Mouse (Mus musculus): ENCODE measurements at regions not wholly inside any gene's neighbourhood (a gene's known extent, or its start where the extent isn't known, plus 50 kb on each side); places are given as distances from the start of the nearest gene placed in this dataset.

GRCm38 (mm10) chr3:120123155-120123554 lies 338.9 kb upstream of the Ptbp2 start:
- ATAC-seq (ENCODE audit: low read depth): no peak
- DNase-seq (ENCODE audit: low spot score): no peak
- no peak overlapping the region for H3K4me2 ChIP-seq (ENCODE audit: low read depth, low read length)
- H3K36me3 ChIP-seq (ENCODE audit: control insufficient read depth, insufficient read depth, low read length): no peaks in the 10 kb centered on the region
- WGBS: 64% methylated on average over 3 of the region's 3 CpGs
- no peaks in the 10 kb centered on the region for H3K9me3 ChIP-seq (ENCODE audit: control insufficient read depth, low read length)
- H3K27me3 ChIP-seq (replicated peaks; ENCODE audit: control insufficient read depth, insufficient read depth, low read length): no peaks in the 10 kb centered on the region
- no peak overlapping the region for H3K9ac ChIP-seq (ENCODE audit: low read depth, low read length)
- no peaks in the 10 kb centered on the region for H3K4me1 ChIP-seq (ENCODE audit: control insufficient read depth, insufficient read depth, low read length)
- no peak overlapping the region for H3K4me3 ChIP-seq (ENCODE audit: low read depth, low read length)
- no peak overlapping the region for H3K27ac ChIP-seq (replicated peaks; ENCODE audit: low read depth, low read length)

- no peak overlapping the region for H3K4me3 ChIP-seq (ENCODE audit: low read depth, low read length)
- H3K27ac ChIP-seq (replicated peaks; ENCODE audit: low read depth, low read length): no peak overlapping the region
- WGBS: 85% methylated on average over 7 of the region's 7 CpGs
- H3K4me1 ChIP-seq (ENCODE audit: control insufficient read depth, insufficient read depth, low read length): no peaks in the 10 kb centered on the region
- H3K9ac ChIP-seq (ENCODE audit: low read depth, low read length): no peak overlapping the region
- ATAC-seq (ENCODE audit: low read depth) (no peak), DNase-seq (ENCODE audit: low spot score) (no peak)
- no peaks in the 10 kb centered on the region for H3K36me3 ChIP-seq (ENCODE audit: control insufficient read depth, insufficient read depth, low read length)
- no peaks in the 10 kb centered on the region for H3K27me3 ChIP-seq (replicated peaks; ENCODE audit: control insufficient read depth, insufficient read depth, low read length)
- H3K4me2 ChIP-seq (ENCODE audit: low read depth, low read length): no peak overlapping the region
- H3K9me3 ChIP-seq (ENCODE audit: control insufficient read depth, low read length): no peaks in the 10 kb centered on the region
Measured at GRCm38 (mm10) chr3:120083171-120083932, 299.1 kb upstream of the Ptbp2 start.

- Histone ChIP-seq H3K27me3 (replicated peaks; ENCODE audit: control insufficient read depth, insufficient read depth, low read length) (no peaks in the 10 kb centered on the region), H3K4me3 (ENCODE audit: low read depth, low read length) (no peak overlapping the region), H3K9me3 (ENCODE audit: control insufficient read depth, low read length) (no peaks in the 10 kb centered on the region), H3K36me3 (ENCODE audit: control insufficient read depth, insufficient read depth, low read length) (no peaks in the 10 kb centered on the region), H3K27ac (replicated peaks; ENCODE audit: low read depth, low read length) (no peak overlapping the region), H3K9ac (ENCODE audit: low read depth, low read length) (no peak overlapping the region), H3K4me1 (ENCODE audit: control insufficient read depth, insufficient read depth, low read length) (no peaks in the 10 kb centered on the region), H3K4me2 (ENCODE audit: low read depth, low read length) (no peak overlapping the region)
- peak; percentile 1 for DNase-seq (ENCODE audit: low spot score)
- ATAC-seq (ENCODE audit: low read depth): no peak
- WGBS: 21% methylated on average over 1 of the region's 1 CpGs
Measured at GRCm38 (mm10) chr3:120073528-120073927, 289.3 kb upstream of the Ptbp2 start.

DNA sequence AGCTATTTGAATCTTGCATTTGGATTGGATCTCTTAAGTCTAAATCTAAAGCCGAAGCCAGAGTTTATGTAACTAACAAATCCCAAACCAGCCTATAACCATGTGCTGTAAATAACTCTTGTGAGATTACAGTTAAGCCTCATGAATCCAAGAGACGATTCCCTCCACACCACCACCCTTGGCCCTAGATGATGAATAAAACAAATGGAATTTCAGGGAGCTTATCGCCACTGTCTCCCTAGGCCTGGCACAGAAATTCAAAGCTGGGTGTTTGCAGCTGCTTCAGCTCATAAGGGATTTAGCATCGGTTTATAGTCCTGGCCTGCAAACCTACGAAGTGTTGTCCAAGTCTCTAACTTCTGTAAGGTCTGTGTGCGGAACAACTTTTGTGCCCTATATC lies 281.4 kb upstream of the Ptbp2 start:
- peak; percentile 54 for DNase-seq (ENCODE audit: low spot score)
- Histone ChIP-seq H3K36me3 (ENCODE audit: control insufficient read depth, insufficient read depth, low read length) (no peaks in the 10 kb centered on the region), H3K4me3 (ENCODE audit: low read depth, low read length) (no peak overlapping the region), H3K4me1 (ENCODE audit: control insufficient read depth, insufficient read depth, low read length) (no peaks in the 10 kb centered on the region), H3K9ac (ENCODE audit: low read depth, low read length) (no peak overlapping the region), H3K27me3 (replicated peaks; ENCODE audit: control insufficient read depth, insufficient read depth, low read length) (no peaks in the 10 kb centered on the region), H3K9me3 (ENCODE audit: control insufficient read depth, low read length) (no peaks in the 10 kb centered on the region), H3K27ac (replicated peaks; ENCODE audit: low read depth, low read length) (no peak overlapping the region), H3K4me2 (ENCODE audit: low read depth, low read length) (no peak overlapping the region)
- ATAC-seq (ENCODE audit: low read depth): no peak; the same call in 1 of the 2 replicates
- WGBS: 79% methylated on average over 6 of the region's 6 CpGs

DNA sequence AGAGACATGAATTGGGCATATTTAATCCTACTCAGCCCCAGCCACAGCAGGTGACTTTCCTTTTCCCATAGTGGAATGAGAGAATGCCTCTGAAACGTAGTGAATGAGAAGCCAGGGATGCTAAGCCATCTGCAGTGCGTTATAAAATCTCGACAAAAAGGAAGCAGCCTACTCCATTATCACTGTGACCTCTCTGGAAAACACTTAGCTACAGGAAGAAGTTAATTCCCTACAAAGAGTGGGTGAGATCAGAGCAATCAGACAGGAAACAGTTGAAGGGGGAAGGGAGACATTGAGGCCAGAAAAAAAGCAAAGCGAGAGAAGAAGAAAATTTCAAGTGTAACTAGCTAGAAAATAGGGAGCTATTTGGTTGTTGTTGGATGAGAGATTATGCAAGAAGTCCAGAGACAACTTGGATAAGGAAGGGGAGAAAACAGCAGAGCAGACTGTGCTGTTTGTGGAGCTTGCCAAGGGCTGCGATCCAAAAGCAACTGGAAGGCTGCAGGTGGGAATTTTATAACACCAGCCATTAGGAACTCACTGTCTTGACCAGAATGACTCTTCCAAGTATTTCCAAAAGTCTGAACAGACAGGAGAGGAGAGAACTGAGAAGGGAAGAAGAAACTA lies 280.7 kb upstream of the Ptbp2 start:
- Histone ChIP-seq H3K4me3 (ENCODE audit: low read depth, low read length) (no peak overlapping the region), H3K4me1 (ENCODE audit: control insufficient read depth, insufficient read depth, low read length) (0 out of 2 replicates have a peak, but pooled peaks cover 4% of the 10 kb centered on the region), H3K4me2 (ENCODE audit: low read depth, low read length) (no peak overlapping the region), H3K27ac (replicated peaks; ENCODE audit: low read depth, low read length) (no peak overlapping the region), H3K9ac (ENCODE audit: low read depth, low read length) (no peak overlapping the region), H3K9me3 (ENCODE audit: control insufficient read depth, low read length) (no peaks in the 10 kb centered on the region), H3K27me3 (replicated peaks; ENCODE audit: control insufficient read depth, insufficient read depth, low read length) (no peaks in the 10 kb centered on the region), H3K36me3 (ENCODE audit: control insufficient read depth, insufficient read depth, low read length) (no peaks in the 10 kb centered on the region)
- ATAC-seq (ENCODE audit: low read depth): no peak
- peak; percentile 14 for DNase-seq (ENCODE audit: low spot score)
- 38% methylated on average over 5 of the region's 5 CpGs for WGBS

GRCm38 (mm10) chr3:120062264-120062663 lies 278.0 kb upstream of the Ptbp2 start:
- Histone ChIP-seq H3K4me2 (ENCODE audit: low read depth, low read length) (no peak overlapping the region), H3K27ac (replicated peaks; ENCODE audit: low read depth, low read length) (no peak overlapping the region), H3K36me3 (ENCODE audit: control insufficient read depth, insufficient read depth, low read length) (no peaks in the 10 kb centered on the region), H3K4me1 (ENCODE audit: control insufficient read depth, insufficient read depth, low read length) (0 out of 2 replicates have a peak, but pooled peaks cover 7% of the 10 kb centered on the region), H3K9me3 (ENCODE audit: control insufficient read depth, low read length) (no peaks in the 10 kb centered on the region), H3K27me3 (replicated peaks; ENCODE audit: control insufficient read depth, insufficient read depth, low read length) (no peaks in the 10 kb centered on the region; the same call in 1 of the 2 replicates), H3K4me3 (ENCODE audit: low read depth, low read length) (no peak overlapping the region), H3K9ac (ENCODE audit: low read depth, low read length) (no peak overlapping the region)
- WGBS: 82% methylated on average over 5 of the region's 5 CpGs
- ATAC-seq (ENCODE audit: low read depth) (no peak), DNase-seq (ENCODE audit: low spot score) (no peak)

GRCm38 (mm10) chr3:120059959-120060358 lies 275.7 kb upstream of the Ptbp2 start:
- Histone ChIP-seq H3K9me3 (ENCODE audit: control insufficient read depth, low read length) (no peaks in the 10 kb centered on the region), H3K27me3 (replicated peaks; ENCODE audit: control insufficient read depth, insufficient read depth, low read length) (no peaks in the 10 kb centered on the region; the same call in 1 of the 2 replicates), H3K4me2 (ENCODE audit: low read depth, low read length) (peak overlapping the region; percentile 35), H3K9ac (ENCODE audit: low read depth, low read length) (no peak overlapping the region), H3K4me3 (ENCODE audit: low read depth, low read length) (no peak overlapping the region), H3K4me1 (ENCODE audit: control insufficient read depth, insufficient read depth, low read length) (0 out of 2 replicates have a peak, but pooled peaks cover 7% of the 10 kb centered on the region), H3K36me3 (ENCODE audit: control insufficient read depth, insufficient read depth, low read length) (no peaks in the 10 kb centered on the region), H3K27ac (replicated peaks; ENCODE audit: low read depth, low read length) (no peak overlapping the region)
- 34% methylated on average over 11 of the region's 11 CpGs for WGBS
- peak; percentile 82 for DNase-seq (ENCODE audit: low spot score)
- peak; percentile 94 for ATAC-seq (ENCODE audit: low read depth)

DNA sequence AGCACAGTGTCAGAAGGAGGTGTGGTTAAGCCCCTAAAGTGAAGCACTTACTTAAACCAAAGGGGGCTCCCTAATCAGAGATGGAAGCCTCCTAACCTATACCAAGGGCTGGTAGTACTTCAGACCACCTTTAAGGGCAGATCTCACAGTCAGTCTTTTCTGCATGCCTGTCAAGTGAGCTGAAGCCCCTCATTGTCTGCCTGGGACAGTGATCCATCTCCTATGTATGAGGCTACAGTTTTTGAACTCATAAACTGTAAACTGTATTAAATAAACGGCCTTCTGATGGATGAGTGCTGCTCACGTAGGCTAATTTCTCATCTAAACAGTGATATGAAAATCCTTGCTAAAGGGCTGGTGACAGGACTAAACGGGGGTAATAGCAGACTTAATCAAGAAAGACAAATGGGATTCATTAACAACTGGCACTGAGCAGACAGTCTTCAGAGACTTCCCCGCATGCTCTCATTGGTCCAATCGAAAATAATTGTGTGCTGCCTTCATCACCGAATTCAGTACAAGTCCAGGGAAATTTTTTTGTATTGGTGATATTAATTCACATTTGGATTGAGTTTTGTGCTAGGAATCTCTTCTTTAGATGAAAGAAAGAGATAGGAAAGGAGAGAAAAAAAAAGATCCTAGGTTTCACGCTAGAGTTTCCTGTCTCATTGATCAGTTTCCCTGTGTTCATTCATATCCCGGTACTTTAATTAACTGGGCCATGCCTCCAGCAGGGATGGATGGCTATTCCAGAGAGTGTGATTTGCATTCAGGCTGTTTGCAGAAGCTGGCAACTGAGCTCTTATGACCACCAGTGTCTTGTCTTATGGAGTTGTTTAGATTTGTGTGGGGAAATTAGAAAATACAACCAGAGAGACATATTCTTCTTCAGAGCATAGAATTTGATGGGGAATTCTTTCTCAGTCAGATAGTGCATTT lies 271.2 kb upstream of the Ptbp2 start:
- H3K9me3 ChIP-seq (ENCODE audit: control insufficient read depth, low read length): no peaks in the 10 kb centered on the region
- no peak overlapping the region for H3K4me2 ChIP-seq (ENCODE audit: low read depth, low read length)
- 0 out of 2 replicates have a peak, but pooled peaks cover 7% of the 10 kb centered on the region for H3K4me1 ChIP-seq (ENCODE audit: control insufficient read depth, insufficient read depth, low read length)
- no peaks in the 10 kb centered on the region for H3K36me3 ChIP-seq (ENCODE audit: control insufficient read depth, insufficient read depth, low read length)
- H3K4me3 ChIP-seq (ENCODE audit: low read depth, low read length): no peak overlapping the region
- H3K27ac ChIP-seq (replicated peaks; ENCODE audit: low read depth, low read length): no peak overlapping the region
- H3K9ac ChIP-seq (ENCODE audit: low read depth, low read length): no peak overlapping the region
- H3K27me3 ChIP-seq (replicated peaks; ENCODE audit: control insufficient read depth, insufficient read depth, low read length): no peaks in the 10 kb centered on the region; the same call in 1 of the 2 replicates
- 52% methylated on average over 8 of the region's 8 CpGs for WGBS
- DNase-seq (ENCODE audit: low spot score): peak; percentile 6
- ATAC-seq (ENCODE audit: low read depth): no peak
